Mouse (Mus musculus) olfactory bulb, adult 2 months (tissue): ENCODE measurements around the gene Ifi214. TPM values are rescaled to one million over a fixed set of nuclear protein-coding genes. Genes with fewer than 3 reads are reported as not detected.

Experiments used
- polyA plus RNA-seq: library from polyadenylated mRNA; stranded (reverse); fragments of >200 nt; gene quantifications from 2 replicates; pipeline ENCODE4 v1.2.4, GENCODE M21; 2012; ENCODE audit warnings: low replicate concordance; ENCODE audit not compliant: missing spikeins, insufficient read depth, insufficient read length

Gene Ifi214
- polyA plus RNA-seq, 1 experiment = not detected

Other genes with a start within 250 kb of the Ifi214 start
- not detected in 2 replicates for gene Ackr1, start 202.2 kb downstream of the Ifi214 start, polyA plus RNA-seq
- gene Aim2, start 185.1 kb downstream of the Ifi214 start, polyA plus RNA-seq = not detected in 2 replicates
- gene Cadm3, start 168.3 kb downstream of the Ifi214 start, polyA plus RNA-seq = 88.8 TPM in 1 of 2 replicates, not detected in the other
- gene Ifi206, start 44.9 kb downstream of the Ifi214 start, polyA plus RNA-seq = not detected in 2 replicates
- gene Ifi213, start 63.3 kb upstream of the Ifi214 start, polyA plus RNA-seq = not detected in 2 replicates
- not detected in 2 replicates for gene Ifi209, start 95.0 kb upstream of the Ifi214 start, polyA plus RNA-seq
- not detected in 2 replicates for gene Ifi208, start 137.7 kb upstream of the Ifi214 start, polyA plus RNA-seq
- gene Ifi207, start 205.8 kb upstream of the Ifi214 start, polyA plus RNA-seq = not detected in 2 replicates
- gene Ifi204, start 231.0 kb upstream of the Ifi214 start, polyA plus RNA-seq = not detected in 2 replicates